Mouse (Mus musculus): Measurements from ENCODE around the gene C9orf72.
"Not testable (repeated sequence)": the region's sequence is repeated elsewhere in the genome, so short reads cannot be mapped to it uniquely, and the experiment has no call there.

Gene C9orf72

DNA sequence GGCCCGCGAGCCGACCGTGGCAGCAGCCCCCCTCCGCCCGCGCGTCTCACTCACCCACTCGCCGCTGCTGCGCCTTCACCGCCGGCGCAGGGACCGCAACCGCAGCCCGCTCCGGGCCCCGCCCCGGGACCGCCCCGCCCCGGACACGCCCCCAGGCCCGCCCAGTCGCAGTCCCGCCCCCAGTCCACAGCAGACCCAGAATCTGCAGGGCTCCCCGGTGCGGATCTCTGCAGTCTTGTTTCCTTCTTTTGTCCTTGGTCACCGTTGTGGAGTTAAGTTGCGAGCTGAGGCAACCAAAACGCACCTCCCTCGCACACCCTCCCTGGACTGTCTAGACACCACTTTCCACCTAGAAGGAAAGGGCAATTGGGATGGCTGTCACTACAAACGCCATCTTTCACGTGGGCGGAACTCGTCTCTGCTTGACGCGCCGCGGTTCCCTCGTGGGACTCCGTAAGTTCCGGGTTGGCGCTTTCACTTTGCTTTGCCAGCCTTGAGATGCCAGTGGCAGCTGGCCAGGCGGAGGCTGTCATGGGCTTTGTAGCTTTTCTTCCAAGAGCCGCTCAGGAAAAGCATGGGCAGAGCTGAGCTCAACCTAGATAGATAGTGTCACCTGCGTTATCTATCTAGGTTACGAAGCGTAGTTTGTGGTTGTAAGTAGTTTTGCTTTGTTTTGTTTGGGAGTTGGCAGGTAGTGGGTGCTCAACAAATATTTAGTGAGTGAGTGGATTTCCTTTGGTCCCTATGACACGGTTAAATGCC is at the start of gene C9orf72:
TSS of gene C9orf72 (minus strand) at position 442 of the 762 bp plus-strand sequence.
- DNase-seq (ENCODE audit: inconsistent age in 2 of 2, low spot score in 1 of 2), result peak; percentile 96 to 99

GRCm38 (mm10) chr4:35259006-35259405 is 33.0 kb upstream of the C9orf72 start:
- DNase-seq (ENCODE audit: inconsistent age in 2 of 2, low spot score in 1 of 2), result no peak

- peak in 1 of 2 experiments; percentile 60 for DNase-seq (ENCODE audit: inconsistent age in 2 of 2, low spot score in 1 of 2)
These were observed 18.0 kb upstream of the C9orf72 start for GRCm38 (mm10) chr4:35244023-35244422.

- no peak for DNase-seq (ENCODE audit: inconsistent age in 2 of 2, low spot score in 1 of 2)
These were observed 15.8 kb upstream of the C9orf72 start for GRCm38 (mm10) chr4:35241735-35242134.

GRCm38 (mm10) chr4:35238696-35239095 is 12.7 kb upstream of the C9orf72 start:
- no peak for DNase-seq (ENCODE audit: inconsistent age in 2 of 2, low spot score in 1 of 2)

- not testable (repeated sequence) for DNase-seq (ENCODE audit: inconsistent age in 2 of 2, low spot score in 1 of 2)
These were observed 12.3 kb upstream of the C9orf72 start for GRCm38 (mm10) chr4:35238240-35238639.

GRCm38 (mm10) chr4:35236313-35236712 is 10.3 kb upstream of the C9orf72 start:
- no peak for DNase-seq (ENCODE audit: inconsistent age in 2 of 2, low spot score in 1 of 2)

- no peak for DNase-seq (ENCODE audit: inconsistent age in 2 of 2, low spot score in 1 of 2)
These were observed 2.3 kb upstream of the C9orf72 start for GRCm38 (mm10) chr4:35228260-35228659.

DNA sequence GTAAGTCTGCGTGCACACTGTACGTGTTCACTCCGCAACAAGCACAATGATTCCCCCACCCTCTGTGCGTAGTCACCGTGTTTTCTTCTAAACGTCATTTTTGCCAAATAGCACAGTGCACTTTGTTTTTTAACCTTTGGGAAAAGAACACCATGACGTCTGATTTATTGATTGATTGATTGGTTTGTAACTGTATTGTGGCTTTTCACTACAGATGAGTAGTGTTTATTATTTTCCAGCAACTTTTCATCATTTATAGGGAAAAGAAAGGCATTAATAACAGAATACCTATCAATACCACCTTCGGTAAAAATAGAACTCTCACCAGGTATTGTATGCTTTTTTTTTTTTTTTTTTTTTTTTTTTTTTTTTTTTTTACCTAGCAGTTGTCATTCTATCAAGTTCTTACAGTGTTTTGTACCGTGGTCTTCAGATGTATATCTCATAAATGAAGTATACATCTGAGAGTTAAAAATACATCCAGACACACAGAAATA is 569 bp upstream of the C9orf72 start:
- no peak for DNase-seq (ENCODE audit: inconsistent age in 2 of 2, low spot score in 1 of 2)

DNA sequence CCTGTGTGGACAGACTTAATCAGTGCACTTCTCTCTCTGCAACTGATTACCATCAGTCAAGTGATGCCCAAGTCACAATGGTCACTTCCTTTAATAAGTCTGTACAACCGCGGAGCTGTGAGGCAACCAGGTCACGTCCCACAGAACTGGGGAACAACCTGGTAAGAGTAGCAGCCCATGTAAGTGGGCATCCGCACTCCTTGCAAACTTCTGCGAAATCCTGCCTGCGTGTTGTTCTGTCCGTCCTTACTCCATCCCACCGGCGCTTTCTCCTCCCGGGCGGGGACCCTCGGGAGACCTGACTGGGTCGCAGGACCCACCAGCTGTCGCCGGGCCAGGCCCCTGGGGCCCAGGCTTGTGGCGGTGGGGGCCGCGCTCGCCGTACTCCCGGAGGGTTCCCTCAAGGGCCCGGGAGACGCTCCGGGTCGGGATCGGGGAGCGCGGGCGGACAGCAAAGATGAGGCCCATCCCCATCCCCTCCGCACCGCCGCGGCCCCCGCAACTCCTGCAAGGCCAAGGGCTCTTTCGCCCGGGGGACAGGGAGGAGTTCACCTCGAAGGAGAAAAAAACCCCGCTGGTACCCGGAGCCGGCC is 738 bp downstream of the C9orf72 start:
- DNase-seq (ENCODE audit: inconsistent age in 2 of 2, low spot score in 1 of 2), result peak in 1 of 2 experiments; percentile 84

DNA sequence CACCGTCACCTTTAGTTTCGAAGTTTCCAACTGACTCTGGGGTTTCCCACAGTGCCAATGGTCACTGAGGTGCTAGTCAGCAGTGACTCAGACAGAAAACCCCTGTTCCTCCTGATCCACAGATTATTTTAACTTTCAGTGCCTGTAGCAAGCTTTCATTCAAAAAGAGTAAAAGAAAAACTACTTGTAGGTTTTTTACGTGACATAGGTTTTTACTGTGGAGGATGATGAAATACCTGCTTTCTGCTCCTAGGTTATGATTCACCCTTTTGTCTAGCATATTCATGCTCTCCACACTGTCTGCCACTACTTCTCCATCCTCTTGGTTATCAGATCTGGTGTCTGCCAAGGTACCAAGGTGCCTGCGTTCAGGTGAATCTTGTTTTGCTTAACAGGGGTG is 1.9 kb downstream of the C9orf72 start:
- no peak for DNase-seq (ENCODE audit: inconsistent age in 2 of 2, low spot score in 1 of 2)

GRCm38 (mm10) chr4:35223376-35223988 is 2.5 kb downstream of the C9orf72 start:
- DNase-seq (ENCODE audit: inconsistent age in 2 of 2, low spot score in 1 of 2), result no peak

- no peak for DNase-seq (ENCODE audit: inconsistent age in 2 of 2, low spot score in 1 of 2)
These were observed 4.1 kb downstream of the C9orf72 start for GRCm38 (mm10) chr4:35221903-35222302.

- no peak for DNase-seq (ENCODE audit: inconsistent age in 2 of 2, low spot score in 1 of 2)
These were observed 4.8 kb downstream of the C9orf72 start for GRCm38 (mm10) chr4:35221131-35221530.

DNA sequence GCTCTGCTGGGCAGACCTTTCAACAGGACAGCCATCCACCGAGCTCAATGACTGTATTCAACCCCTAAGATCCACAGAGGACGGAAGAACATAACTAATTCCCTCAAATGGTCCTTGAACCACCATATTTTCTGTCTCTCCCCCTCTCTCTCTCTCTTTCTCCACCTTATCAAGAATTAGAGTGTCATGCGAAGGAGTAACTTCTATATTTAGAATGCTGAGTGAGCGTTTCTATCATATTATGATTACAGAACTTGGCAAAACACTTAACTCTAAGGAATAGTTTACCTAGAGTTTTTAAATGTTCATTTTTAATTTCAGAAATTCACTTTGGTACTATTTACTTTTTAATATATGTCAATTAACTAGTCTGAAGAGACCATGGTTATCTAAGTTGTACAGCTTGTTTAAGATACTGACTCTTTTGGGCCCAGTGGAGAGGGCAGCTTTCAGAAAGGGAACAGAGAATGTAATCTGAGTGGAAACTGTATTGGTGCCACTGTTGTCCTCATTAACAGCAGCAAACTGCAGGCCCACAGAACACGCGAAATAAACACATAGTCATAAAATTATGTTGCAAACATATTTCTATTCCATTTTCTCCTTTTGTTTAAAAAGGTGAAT is 5.8 kb downstream of the C9orf72 start:
- no peak for DNase-seq (ENCODE audit: inconsistent age in 2 of 2, low spot score in 1 of 2)

DNA sequence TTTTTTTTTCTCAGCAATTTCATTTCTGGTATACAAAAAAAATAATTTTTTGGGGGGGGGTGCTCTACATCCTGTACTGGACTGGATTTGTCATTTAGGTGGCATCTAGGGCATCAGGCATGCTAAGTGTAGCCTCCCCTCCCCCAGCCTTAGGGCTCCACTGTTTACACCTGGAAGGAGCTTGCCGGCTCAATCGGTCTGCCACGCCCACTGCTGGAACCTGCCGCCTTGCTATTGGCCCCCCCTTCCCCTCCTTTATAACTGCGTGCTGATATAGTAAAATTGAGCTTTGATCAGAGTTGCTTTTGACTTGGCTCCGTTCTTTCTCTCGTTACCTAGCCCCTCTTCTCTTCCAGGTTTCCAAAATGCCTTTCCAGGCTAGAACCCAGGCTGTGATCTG is 21.3 kb downstream of the C9orf72 start:
- no peak for DNase-seq (ENCODE audit: inconsistent age in 2 of 2, low spot score in 1 of 2)

DNA sequence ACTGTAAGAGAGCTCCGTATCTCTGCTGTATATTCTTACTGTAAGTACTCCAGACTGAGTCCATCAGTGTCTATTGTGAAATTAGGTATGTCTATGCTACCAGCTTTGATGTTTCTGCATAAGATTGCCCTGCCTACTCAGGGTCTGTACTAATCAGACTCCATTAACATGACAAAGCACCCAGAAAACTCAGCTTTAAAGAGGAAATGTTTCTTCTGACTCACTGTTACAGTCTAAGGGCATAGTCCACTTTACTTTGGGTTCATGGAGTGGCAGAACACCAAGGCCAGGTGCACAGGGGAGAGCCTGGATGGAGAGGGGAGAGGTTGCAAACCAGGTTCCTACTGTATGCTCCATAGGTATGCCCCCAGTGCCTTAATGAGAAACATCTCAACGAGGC is 22.3 kb downstream of the C9orf72 start:
- DNase-seq (ENCODE audit: inconsistent age in 2 of 2, low spot score in 1 of 2), result no peak

DNA sequence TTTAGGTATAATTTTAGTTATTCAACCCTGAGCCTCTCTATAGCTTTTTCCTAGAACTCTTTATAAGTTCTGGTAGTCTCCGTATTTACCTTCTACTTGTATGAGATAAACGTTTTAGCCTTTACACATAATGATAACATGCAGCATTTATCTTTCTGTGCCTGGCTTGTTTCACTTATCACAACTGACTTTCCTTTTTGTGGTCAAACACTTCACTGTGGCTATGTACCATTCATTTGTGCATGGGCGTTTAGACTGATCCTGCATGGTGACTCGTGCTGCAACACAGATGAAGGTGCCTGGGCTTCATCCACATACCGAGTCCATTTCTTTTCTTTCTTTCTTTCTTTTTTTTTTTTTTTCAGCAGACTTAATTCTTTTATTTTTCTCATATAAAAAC is 24.3 kb downstream of the C9orf72 start:
- DNase-seq (ENCODE audit: inconsistent age in 2 of 2, low spot score in 1 of 2), result no peak

- peak in 1 of 2 experiments; percentile 57 for DNase-seq (ENCODE audit: inconsistent age in 2 of 2, low spot score in 1 of 2)
These were observed 33.2 kb downstream of the C9orf72 start for GRCm38 (mm10) chr4:35192725-35193124.

- no peak for DNase-seq (ENCODE audit: inconsistent age in 2 of 2, low spot score in 1 of 2)
These were observed 36.2 kb downstream of the C9orf72 start for GRCm38 (mm10) chr4:35189794-35190193.

DNA sequence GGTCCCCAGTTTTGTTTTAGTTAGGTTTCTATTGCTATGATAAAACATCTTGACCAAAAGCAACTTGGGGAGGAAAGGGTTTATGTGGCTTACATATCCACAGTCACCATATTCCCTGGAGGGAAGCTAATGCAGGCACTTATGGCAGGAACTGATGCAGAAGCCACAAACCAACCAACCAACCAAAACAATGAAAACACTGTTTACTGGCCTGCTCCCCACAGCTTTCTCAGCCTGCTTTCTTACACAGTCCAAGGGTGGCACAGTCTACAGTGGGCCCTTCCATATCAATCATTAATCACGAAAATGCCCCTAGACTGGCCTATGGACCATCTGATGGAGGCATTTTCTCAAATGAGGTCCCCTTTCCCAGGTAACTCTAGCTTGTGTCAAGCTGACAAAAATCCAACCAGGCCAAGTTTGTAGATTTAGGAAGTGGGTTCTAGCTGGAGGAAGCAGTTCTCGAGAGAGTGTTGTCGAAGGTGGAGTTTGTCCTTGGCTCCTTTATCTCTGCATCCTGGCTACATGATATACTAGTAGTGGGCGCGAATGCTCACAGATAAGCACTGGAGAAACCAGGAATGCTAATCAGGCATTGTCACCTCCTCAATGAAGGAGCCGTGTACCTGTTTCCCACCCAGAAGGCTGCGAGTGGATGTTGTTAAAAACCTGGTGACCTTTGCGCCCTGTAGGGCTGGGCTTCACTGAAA is 38.2 kb downstream of the C9orf72 start:
- DNase-seq (ENCODE audit: inconsistent age in 2 of 2, low spot score in 1 of 2), result no peak

All from adrenal gland, adult (tissue).